Comparison of ENCODE assay signal across 7 mouse cellular contexts in genomic region chr8:84009876-84010275, GRCm38 (mm10). TPM values are rescaled to one million over a fixed set of nuclear protein-coding genes. Genes with fewer than 3 reads are reported as not detected.
DNase-seq lines count a peak whose midpoint lies in the region; ATAC-seq and TF ChIP-seq lines count a peak whose summit lies in the region.

No protein-coding gene starts in this region.

- intact Hi-C loops in gastrocnemius, adult 2 months (cut with DNase I): loop anchor here (5.0 kb wide), 2 partner anchors 33 to 57 kb away; partner anchors contain the start of genes Gm10643 and Rfx1
- intact Hi-C loops in left cerebral cortex, postnatal 14 days (cut with DNase I): loop anchor here (1.0 to 10.0 kb wide), 3 partner anchors 30 to 755 kb away; no protein-coding TSS in a partner anchor

- H3K4me3 ChIP-seq in gastrocnemius, adult 2 months: peak overlapping the region; percentile 82
- no peak overlapping the region for H3K4me3 ChIP-seq in intestine, embryonic 15.5 days (replicated peaks)
- H3K4me3 ChIP-seq in midbrain, embryonic 14.5 days (replicated peaks; ENCODE audit: low read depth, low read length): no peak overlapping the region
- no peak overlapping the region for H3K4me3 ChIP-seq in spleen, adult 2 months (ENCODE audit: extremely low read depth, insufficient read depth, insufficient read length)

- H3K4me2 ChIP-seq in intestine, embryonic 15.5 days (replicated peaks): peak overlapping the region; percentile 99; the same call in 1 of the 2 replicates
- H3K4me2 ChIP-seq in midbrain, embryonic 14.5 days (ENCODE audit: low read length): no peak overlapping the region

- H3K9ac ChIP-seq in intestine, embryonic 15.5 days: no peak overlapping the region
- no peak overlapping the region for H3K9ac ChIP-seq in midbrain, embryonic 14.5 days (replicated peaks; ENCODE audit: low read length)

- WGBS in intestine, embryonic 15.5 days: 1% methylated on average over 11 of the region's 11 CpGs
- 2% methylated on average over 11 of the region's 11 CpGs for WGBS in midbrain, embryonic 14.5 days
- WGBS in spleen, adult 2 months: 2% methylated on average over 11 of the region's 11 CpGs

- H3K36me3 ChIP-seq in intestine, embryonic 15.5 days: no peaks in the 10 kb centered on the region
- no peaks in the 10 kb centered on the region for H3K36me3 ChIP-seq in midbrain, embryonic 14.5 days (ENCODE audit: control insufficient read depth, insufficient read depth, low read length)
- no peaks in the 10 kb centered on the region for H3K36me3 ChIP-seq in spleen, adult 2 months (ENCODE audit: control insufficient read depth, insufficient read depth, low read length)

- peaks cover 35% of the 10 kb centered on the region for H3K27me3 ChIP-seq in intestine, embryonic 15.5 days (replicated peaks)
- peaks cover 34% of the 10 kb centered on the region for H3K27me3 ChIP-seq in midbrain, embryonic 14.5 days (ENCODE audit: control insufficient read depth, insufficient read depth, low read length)
- peaks cover 21% of the 10 kb centered on the region for H3K27me3 ChIP-seq in spleen, adult 2 months (ENCODE audit: control insufficient read depth, insufficient read depth, low read length)

- H3K9me3 ChIP-seq in intestine, embryonic 15.5 days: no peaks in the 10 kb centered on the region
- H3K9me3 ChIP-seq in midbrain, embryonic 14.5 days (ENCODE audit: control insufficient read depth, low read length): no peaks in the 10 kb centered on the region

- DNase-seq in ZHBTc4 (ENCODE audit: low read depth, low spot score): peak; percentile 92
- peak; percentile 92 to 94 for DNase-seq in cerebellum, postnatal 14 days
- DNase-seq in gastrocnemius, adult 2 months: peak; percentile 91
- peak; percentile 85 to 90 for DNase-seq in left cerebral cortex, postnatal 14 days (ENCODE audit: low spot score in 2 of 2)
- DNase-seq in midbrain, embryonic 14.5 days: peak; percentile 92
- DNase-seq in spleen, adult 2 months (ENCODE audit: low read depth in 1 of 2, low spot score in 2 of 2): peak in 1 of 2 experiments; percentile 77

- ATAC-seq in intestine, embryonic 15.5 days: peak; percentile 46
- ATAC-seq in midbrain, embryonic 14.5 days (ENCODE audit: low FRiP score, low TSS enrichment): no peak

- peaks cover 30% of the 10 kb centered on the region for H3K4me1 ChIP-seq in intestine, embryonic 15.5 days (replicated peaks)
- H3K4me1 ChIP-seq in midbrain, embryonic 14.5 days (ENCODE audit: control insufficient read depth, insufficient read depth, low read length): peaks cover 17% of the 10 kb centered on the region
- peaks cover 21% of the 10 kb centered on the region for H3K4me1 ChIP-seq in spleen, adult 2 months (ENCODE audit: control insufficient read depth, insufficient read depth, insufficient read length)

- TF ChIP-seq POLR2A in spleen, adult 2 months (IDR thresholded peaks at IDR 0.05; ENCODE audit: low read depth, low read length): no peak

- no peak overlapping the region for H3K27ac ChIP-seq in gastrocnemius, adult 2 months
- no peak overlapping the region for H3K27ac ChIP-seq in intestine, embryonic 15.5 days
- H3K27ac ChIP-seq in midbrain, embryonic 14.5 days (replicated peaks; ENCODE audit: low read depth, low read length): no peak overlapping the region
- no peak overlapping the region for H3K27ac ChIP-seq in spleen, adult 2 months (ENCODE audit: insufficient read depth, low read length)

- peak; percentile 99 for TF ChIP-seq CTCF in gastrocnemius, adult 2 months (IDR thresholded peaks at IDR 0.05)
- TF ChIP-seq CTCF in spleen, adult 2 months (IDR thresholded peaks at IDR 0.05; ENCODE audit: extremely low read depth, insufficient read depth, insufficient read length, insufficient replicate concordance): peak; percentile 88

RNA-seq across cellular contexts. Expression of gene 2210011C24Rik, which starts 2.1 kb away (rescaled TPM):
- total RNA-seq in gastrocnemius, adult 2 months (2021): 1 to 10 TPM; 1.5 to 2.1 TPM
- 1.5 and 1.6 TPM in 2 replicates for polyA plus RNA-seq in intestine, embryonic 15.5 days (2015; fragmentation: Nextera tagmentation; extraction: Ambion mirVana)
- total RNA-seq in left cerebral cortex, postnatal 14 days (2021): 1 to 10 TPM; 1.4 to 2.1 TPM
- 0.94 TPM in 1 of 2 replicates, not detected in the other for polyA plus RNA-seq in midbrain, embryonic 14.5 days (2014; fragmentation: Nextera tagmentation; extraction: Ambion mirVana)
- polyA plus RNA-seq in spleen, adult 2 months (2012; rRNA removed): 0.60 and 4.4 TPM in 2 replicates

RNA-seq across cellular contexts. Expression of gene 1700067K01Rik, which starts 8.6 kb away (rescaled TPM):
- under 1 TPM in 1 of 2 experiments, not detected in 1; 0.48 TPM for total RNA-seq in gastrocnemius, adult 2 months (2021)
- 0.86 and 0.87 TPM in 2 replicates for polyA plus RNA-seq in intestine, embryonic 15.5 days (2015; fragmentation: Nextera tagmentation; extraction: Ambion mirVana)
- under 1 TPM; 0.40 to 0.57 TPM for total RNA-seq in left cerebral cortex, postnatal 14 days (2021)
- 0.53 and 0.89 TPM in 2 replicates for polyA plus RNA-seq in midbrain, embryonic 14.5 days (2014; fragmentation: Nextera tagmentation; extraction: Ambion mirVana)
- 0.46 and 0.63 TPM in 2 replicates for polyA plus RNA-seq in spleen, adult 2 months (2012; rRNA removed)

RNA-seq across cellular contexts. Expression of gene Palm3, which starts 11.4 kb away (rescaled TPM):
- total RNA-seq in gastrocnemius, adult 2 months (2021): under 1 TPM in 1 of 2 experiments, not detected in 1; 0.31 TPM
- polyA plus RNA-seq in intestine, embryonic 15.5 days (2015; fragmentation: Nextera tagmentation; extraction: Ambion mirVana): 8.9 and 9.4 TPM in 2 replicates
- 1 to 10 TPM; 3.5 to 3.8 TPM for total RNA-seq in left cerebral cortex, postnatal 14 days (2021)
- 0.65 and 0.87 TPM in 2 replicates for polyA plus RNA-seq in midbrain, embryonic 14.5 days (2014; fragmentation: Nextera tagmentation; extraction: Ambion mirVana)
- polyA plus RNA-seq in spleen, adult 2 months (2012; rRNA removed): 0.22 and 0.23 TPM in 2 replicates

RNA-seq across cellular contexts. Expression of gene Samd1, which starts 12.4 kb away (rescaled TPM):
- 10 to 100 TPM; 15.1 to 19.8 TPM for total RNA-seq in gastrocnemius, adult 2 months (2021)
- 8.4 and 8.7 TPM in 2 replicates for polyA plus RNA-seq in intestine, embryonic 15.5 days (2015; fragmentation: Nextera tagmentation; extraction: Ambion mirVana)
- 10 to 100 TPM; 51.3 to 52.0 TPM for total RNA-seq in left cerebral cortex, postnatal 14 days (2021)
- polyA plus RNA-seq in midbrain, embryonic 14.5 days (2014; fragmentation: Nextera tagmentation; extraction: Ambion mirVana): 10.5 and 14.2 TPM in 2 replicates
- 39.5 and 53.7 TPM in 2 replicates for polyA plus RNA-seq in spleen, adult 2 months (2012; rRNA removed)

RNA-seq across cellular contexts. Expression of gene Il27ra, which starts 32.5 kb away (rescaled TPM):
- under 1 TPM; 0.36 to 0.61 TPM for total RNA-seq in gastrocnemius, adult 2 months (2021)
- 1.3 and 1.5 TPM in 2 replicates for polyA plus RNA-seq in intestine, embryonic 15.5 days (2015; fragmentation: Nextera tagmentation; extraction: Ambion mirVana)
- total RNA-seq in left cerebral cortex, postnatal 14 days (2021): 1 to 10 TPM in 1 of 2 experiments, under 1 TPM in 1; 0.63 to 1.4 TPM
- polyA plus RNA-seq in midbrain, embryonic 14.5 days (2014; fragmentation: Nextera tagmentation; extraction: Ambion mirVana): 0.16 and 0.33 TPM in 2 replicates
- 69.5 and 70.0 TPM in 2 replicates for polyA plus RNA-seq in spleen, adult 2 months (2012; rRNA removed)
